8 mouse cellular contexts compared by ENCODE assay signal in the genomic region with DNA sequence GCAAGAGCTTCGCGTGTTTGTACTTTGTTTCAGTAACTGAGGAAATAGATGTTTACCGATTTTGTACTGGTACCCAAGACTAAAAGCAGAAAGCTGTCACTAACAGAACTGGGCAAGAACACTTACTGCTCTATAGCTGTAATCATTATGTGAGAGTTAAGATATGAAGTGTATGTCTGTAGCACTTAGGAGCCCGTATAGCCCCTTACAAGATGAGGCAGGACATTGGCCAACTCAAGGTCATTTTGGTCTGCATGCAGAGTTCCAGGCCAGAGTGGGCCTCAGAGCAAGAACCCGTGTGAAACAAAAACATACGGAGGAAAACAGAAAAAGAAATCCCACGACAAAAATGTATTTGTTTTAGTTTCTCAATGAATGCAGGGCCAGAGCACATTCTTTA. TPM values are rescaled to one million over a fixed set of nuclear protein-coding genes. Genes with fewer than 3 reads are reported as not detected.
A peak's percentile ranks its signal among the peaks of the same experiment; 100 is the strongest.
DNase-seq lines count a peak whose midpoint lies in the region; ATAC-seq lines count a peak whose summit lies in the region.

No protein-coding gene starts in this region.

- H3K9ac ChIP-seq in heart, embryonic 14.5 days (ENCODE audit: low read length): peak overlapping the region; percentile 81
- H3K9ac ChIP-seq in midbrain, embryonic 13.5 days (replicated peaks): peak overlapping the region; percentile 90

- H3K27ac ChIP-seq in heart, embryonic 14.5 days (replicated peaks in 1 of 2; ENCODE audit: control insufficient read depth in 1 of 2, insufficient read depth in 1 of 2, low read depth in 2 of 2, low read length in 2 of 2): peak overlapping the region; percentile 5 to 92; a peak in 3 of 4 replicates
- H3K27ac ChIP-seq in hindbrain, embryonic 10.5 days: peak overlapping the region; percentile 98
- peak overlapping the region; percentile 90; the same call in 1 of the 2 replicates for H3K27ac ChIP-seq in midbrain, embryonic 13.5 days

- peak overlapping the region; percentile 90 for H3K4me2 ChIP-seq in heart, embryonic 14.5 days (ENCODE audit: low read length)
- H3K4me2 ChIP-seq in midbrain, embryonic 13.5 days (replicated peaks): peak overlapping the region; percentile 88

- H3K9me3 ChIP-seq in heart, embryonic 14.5 days (ENCODE audit: control insufficient read depth, low read length): no peaks in the 10 kb centered on the region
- no peaks in the 10 kb centered on the region for H3K9me3 ChIP-seq in hindbrain, embryonic 10.5 days
- no peaks in the 10 kb centered on the region for H3K9me3 ChIP-seq in midbrain, embryonic 13.5 days

- WGBS in heart, embryonic 14.5 days: 35% methylated on average over 7 of the region's 7 CpGs
- WGBS in hindbrain, embryonic 10.5 days: 46% methylated on average over 7 of the region's 7 CpGs
- 45% methylated on average over 7 of the region's 7 CpGs for WGBS in midbrain, embryonic 13.5 days

- no peaks in the 10 kb centered on the region for H3K27me3 ChIP-seq in heart, embryonic 14.5 days (ENCODE audit: control insufficient read depth, insufficient read depth, low read length)
- no peaks in the 10 kb centered on the region for H3K27me3 ChIP-seq in hindbrain, embryonic 10.5 days (ENCODE audit: insufficient read depth, poor library complexity, severe bottlenecking)
- no peaks in the 10 kb centered on the region for H3K27me3 ChIP-seq in midbrain, embryonic 13.5 days

- no peak for DNase-seq in heart, adult 8-10 months (ENCODE audit: low spot score)
- peak; percentile 19 for DNase-seq in Muller cell, postnatal 12 days (ENCODE audit: inconsistent ontology term)
- no peak for DNase-seq in hindbrain, embryonic 10.5 days (ENCODE audit: low spot score)
- DNase-seq in adrenal gland, adult 8-10 months: no peak
- no peak for DNase-seq in frontal cortex, postnatal 25 days (ENCODE audit: low spot score in 2 of 2)
- DNase-seq in layer of hippocampus, postnatal 10 days (ENCODE audit: low spot score in 2 of 2): no peak

- H3K4me1 ChIP-seq in heart, embryonic 14.5 days (ENCODE audit: control insufficient read depth in 2 of 2, insufficient read depth in 2 of 2, low read length in 2 of 2): peaks cover 6 to 18% of the 10 kb centered on the region in 2 experiments; a peak in 3 of 4 replicates
- peaks cover 36% of the 10 kb centered on the region for H3K4me1 ChIP-seq in hindbrain, embryonic 10.5 days (replicated peaks)
- peaks cover 45% of the 10 kb centered on the region for H3K4me1 ChIP-seq in midbrain, embryonic 13.5 days (replicated peaks)

- no peak for ATAC-seq in heart, embryonic 14.5 days (ENCODE audit: insufficient number of reproducible peaks, insufficient read depth, low FRiP score, low read depth)
- ATAC-seq in midbrain, embryonic 13.5 days: no peak

- peak overlapping the region in 1 of 2 experiments; percentile 79; a peak in 2 of 4 replicates for H3K4me3 ChIP-seq in heart, embryonic 14.5 days (ENCODE audit: control insufficient read depth in 1 of 2, insufficient read depth in 1 of 2, low read depth in 1 of 2, low read length in 2 of 2)
- peak overlapping the region; percentile 93 for H3K4me3 ChIP-seq in hindbrain, embryonic 10.5 days
- H3K4me3 ChIP-seq in midbrain, embryonic 13.5 days (replicated peaks): peak overlapping the region; percentile 86

- H3K36me3 ChIP-seq in heart, embryonic 14.5 days (ENCODE audit: control insufficient read depth, insufficient read depth, low read length): peaks cover 13% of the 10 kb centered on the region
- peaks cover 33% of the 10 kb centered on the region; the same call in 1 of the 2 replicates for H3K36me3 ChIP-seq in hindbrain, embryonic 10.5 days
- 0 out of 2 replicates have a peak, but pooled peaks cover 4% of the 10 kb centered on the region for H3K36me3 ChIP-seq in midbrain, embryonic 13.5 days

RNA-seq across cellular contexts. Expression of a gene that starts 0.8 kb away (rescaled TPM):
- 9.3 and 9.4 TPM in 2 replicates for polyA plus RNA-seq in heart, embryonic 14.5 days (2014; fragmentation: Nextera tagmentation; extraction: Ambion mirVana)
- total RNA-seq in heart, adult 8-10 months (2022): 1 to 10 TPM; 3.4 to 4.2 (median 4.0) TPM
- 9.3 and 11.0 TPM in 2 replicates for polyA plus RNA-seq in hindbrain, embryonic 10.5 days (2016; fragmentation: Nextera tagmentation; extraction: Ambion mirVana)
- 8.9 and 11.5 TPM in 2 replicates for polyA plus RNA-seq in midbrain, embryonic 13.5 days (2015; fragmentation: Nextera tagmentation; extraction: Ambion mirVana)
- 10 to 100 TPM; 11.2 to 13.3 (median 11.9) TPM for total RNA-seq in adrenal gland, adult 8-10 months (2022)
- 10 to 100 TPM; 12.8 to 13.7 TPM for total RNA-seq in layer of hippocampus, postnatal 10 days (2021)

RNA-seq across cellular contexts. Expression of a gene that starts 0.8 kb away (rescaled TPM):
- 492 and 495 TPM in 2 replicates for polyA plus RNA-seq in heart, embryonic 14.5 days (2014; fragmentation: Nextera tagmentation; extraction: Ambion mirVana)
- total RNA-seq in heart, adult 8-10 months (2022): 100 to 1,000 TPM; 246 to 282 (median 260) TPM
- 636 and 712 TPM in 2 replicates for polyA plus RNA-seq in hindbrain, embryonic 10.5 days (2016; fragmentation: Nextera tagmentation; extraction: Ambion mirVana)
- 520 and 590 TPM in 2 replicates for polyA plus RNA-seq in midbrain, embryonic 13.5 days (2015; fragmentation: Nextera tagmentation; extraction: Ambion mirVana)
- 100 to 1,000 TPM in 3 of 4 experiments, 10 to 100 TPM in 1; 100.0 to 144 (median 129) TPM for total RNA-seq in adrenal gland, adult 8-10 months (2022)
- 100 to 1,000 TPM; 174 to 193 TPM for total RNA-seq in layer of hippocampus, postnatal 10 days (2021)

RNA-seq across cellular contexts. Expression of a gene that starts 38.5 kb away (rescaled TPM):
- polyA plus RNA-seq in heart, embryonic 14.5 days (2014; fragmentation: Nextera tagmentation; extraction: Ambion mirVana): 32.9 and 34.4 TPM in 2 replicates
- total RNA-seq in heart, adult 8-10 months (2022): 10 to 100 TPM; 10.7 to 13.4 (median 11.9) TPM
- 40.2 and 56.0 TPM in 2 replicates for polyA plus RNA-seq in hindbrain, embryonic 10.5 days (2016; fragmentation: Nextera tagmentation; extraction: Ambion mirVana)
- polyA plus RNA-seq in midbrain, embryonic 13.5 days (2015; fragmentation: Nextera tagmentation; extraction: Ambion mirVana): 55.0 and 56.9 TPM in 2 replicates
- total RNA-seq in adrenal gland, adult 8-10 months (2022): 10 to 100 TPM; 23.6 to 70.7 (median 44.5) TPM
- 10 to 100 TPM; 45.3 to 48.7 TPM for total RNA-seq in layer of hippocampus, postnatal 10 days (2021)
